Mouse (Mus musculus): ENCODE data around the gene Col23a1. TPM values are rescaled to one million over a fixed set of nuclear protein-coding genes. Genes with fewer than 3 reads are reported as not detected.
"Not testable (repeated sequence)": the region's sequence is repeated elsewhere in the genome, so short reads cannot be mapped to it uniquely, and the experiment has no call there.

The Col23a1 gene
- total RNA-seq, 1 experiment from 2014 or later, result 7.2 TPM

- no peak for DNase-seq
Measured at GRCm38 (mm10) chr11:51622971-51623491, 333.3 kb downstream of the Col23a1 start.

- DNase-seq, result no peak
Measured at GRCm38 (mm10) chr11:51625187-51625820, 335.6 kb downstream of the Col23a1 start.

GRCm38 (mm10) chr11:51627425-51627824 lies 337.7 kb downstream of the Col23a1 start:
- DNase-seq, result no peak

GRCm38 (mm10) chr11:51627907-51628306 lies 338.2 kb downstream of the Col23a1 start:
- DNase-seq, result no peak

- DNase-seq, result peak; percentile 49
Measured at GRCm38 (mm10) chr11:51629651-51630314, 340.1 kb downstream of the Col23a1 start.

- DNase-seq, result no peak
Measured at GRCm38 (mm10) chr11:51632130-51632753, 342.5 kb downstream of the Col23a1 start.

- not testable (repeated sequence) for DNase-seq
Measured at GRCm38 (mm10) chr11:51633200-51633599, 343.5 kb downstream of the Col23a1 start.

Other genes with a start within 250 kb of the Col23a1 start
- gene Olfr1375, start 241.8 kb upstream of the Col23a1 start, total RNA-seq (2021), result not detected in 2 replicates
- 6.2 and 8.6 TPM in 2 replicates for gene Zfp354a, start 230.7 kb upstream of the Col23a1 start, total RNA-seq (2021)
- not detected in 2 replicates for gene Gm12569, start 69.4 kb upstream of the Col23a1 start, total RNA-seq (2021)
- gene Clk4, start 28.2 kb upstream of the Col23a1 start, total RNA-seq (2021), result 78.3 and 92.0 TPM in 2 replicates
- 0.64 and 0.93 TPM in 2 replicates for gene BC049762, start 26.9 kb upstream of the Col23a1 start, total RNA-seq (2021)